Mouse (Mus musculus): ENCODE measurements around the gene Rac1. TPM values are rescaled to one million over a fixed set of nuclear protein-coding genes. Genes with fewer than 3 reads are reported as not detected.
"Not testable (repeated sequence)": the region's sequence is repeated elsewhere in the genome, so short reads cannot be mapped to it uniquely, and the experiment has no call there.

The Rac1 gene
- polyA plus RNA-seq, 1 experiment from 2014 or later: 431 TPM

- 0% methylated on average over 14 of the region's 28 CpGs for WGBS
- H3K9me3 ChIP-seq; DNase-seq (ENCODE audit: low spot score); H3K36me3 ChIP-seq; H3K27me3 ChIP-seq (ENCODE audit: insufficient read depth, poor library complexity, severe bottlenecking): not testable (repeated sequence)
- peak overlapping the region; percentile 79 for H3K4me3 ChIP-seq
- peaks cover 17% of the 10 kb centered on the region for H3K4me1 ChIP-seq
- peak overlapping the region; percentile 86 for H3K27ac ChIP-seq
These were observed 21.1 kb upstream of the Rac1 start for GRCm38 (mm10) chr5:143548922-143549321.

GRCm38 (mm10) chr5:143548401-143548846 lies 20.6 kb upstream of the Rac1 start:
- peak; percentile 99 for DNase-seq (ENCODE audit: low spot score)
- peak overlapping the region; percentile 86 for H3K27ac ChIP-seq
- H3K36me3 ChIP-seq: peaks cover 8% of the 10 kb centered on the region; the same call in 1 of the 2 replicates
- H3K4me1 ChIP-seq: peaks cover 17% of the 10 kb centered on the region
- no peaks in the 10 kb centered on the region for H3K9me3 ChIP-seq
- H3K27me3 ChIP-seq (ENCODE audit: insufficient read depth, poor library complexity, severe bottlenecking): no peaks in the 10 kb centered on the region
- peak overlapping the region; percentile 79 for H3K4me3 ChIP-seq
- under 1% methylated on average over 37 of the region's 37 CpGs for WGBS

GRCm38 (mm10) chr5:143547866-143548265 lies 20.0 kb upstream of the Rac1 start:
- Histone ChIP-seq H3K36me3 (peaks cover 8% of the 10 kb centered on the region; the same call in 1 of the 2 replicates), H3K27ac (peak overlapping the region; percentile 86), H3K27me3 (ENCODE audit: insufficient read depth, poor library complexity, severe bottlenecking) (no peaks in the 10 kb centered on the region), H3K4me1 (peaks cover 17% of the 10 kb centered on the region), H3K4me3 (no peak overlapping the region), H3K9me3 (no peaks in the 10 kb centered on the region)
- 48% methylated on average over 10 of the region's 10 CpGs for WGBS
- DNase-seq (ENCODE audit: low spot score): no peak

GRCm38 (mm10) chr5:143547384-143547783 lies 19.5 kb upstream of the Rac1 start:
- Histone ChIP-seq H3K4me1 (peaks cover 17% of the 10 kb centered on the region), H3K4me3 (no peak overlapping the region), H3K27me3 (ENCODE audit: insufficient read depth, poor library complexity, severe bottlenecking) (no peaks in the 10 kb centered on the region), H3K36me3 (peaks cover 8% of the 10 kb centered on the region; the same call in 1 of the 2 replicates), H3K9me3 (no peaks in the 10 kb centered on the region), H3K27ac (no peak overlapping the region)
- 7% methylated on average over 11 of the region's 11 CpGs for WGBS
- DNase-seq (ENCODE audit: low spot score): peak; percentile 85

- 64% methylated on average over 8 of the region's 8 CpGs for WGBS
- 0 out of 2 replicates have a peak, but pooled peaks cover 3% of the 10 kb centered on the region for H3K27me3 ChIP-seq (ENCODE audit: insufficient read depth, poor library complexity, severe bottlenecking)
- DNase-seq (ENCODE audit: low spot score): no peak
These were observed 11.3 kb upstream of the Rac1 start for GRCm38 (mm10) chr5:143539111-143539510.

GRCm38 (mm10) chr5:143537022-143537421 lies 9.2 kb upstream of the Rac1 start:
- H3K36me3 ChIP-seq: no peaks in the 10 kb centered on the region
- no peak overlapping the region for H3K27ac ChIP-seq
- H3K4me1 ChIP-seq: no peaks in the 10 kb centered on the region
- H3K9me3 ChIP-seq: no peaks in the 10 kb centered on the region
- WGBS: 36% methylated on average over 2 of the region's 2 CpGs
- H3K4me3 ChIP-seq: no peak overlapping the region
- H3K27me3 ChIP-seq (ENCODE audit: insufficient read depth, poor library complexity, severe bottlenecking): peaks cover 3% of the 10 kb centered on the region; the same call in 1 of the 2 replicates
- DNase-seq (ENCODE audit: low spot score): no peak

More at GRCm38 (mm10) chr5:143539111-143539510, 11.3 kb upstream of the Rac1 start:
- H3K36me3 ChIP-seq: no peaks in the 10 kb centered on the region
- H3K4me1 ChIP-seq: no peaks in the 10 kb centered on the region
- no peaks in the 10 kb centered on the region for H3K9me3 ChIP-seq
- no peak overlapping the region for H3K27ac ChIP-seq
- H3K4me3 ChIP-seq: no peak overlapping the region

GRCm38 (mm10) chr5:143534922-143535321 lies 7.1 kb upstream of the Rac1 start:
- Histone ChIP-seq H3K9me3 (no peaks in the 10 kb centered on the region), H3K36me3 (no peaks in the 10 kb centered on the region), H3K4me3 (no peak overlapping the region), H3K4me1 (no peaks in the 10 kb centered on the region), H3K27ac (no peak overlapping the region), H3K27me3 (ENCODE audit: insufficient read depth, poor library complexity, severe bottlenecking) (peaks cover 3% of the 10 kb centered on the region; the same call in 1 of the 2 replicates)
- DNase-seq (ENCODE audit: low spot score): no peak
- WGBS: 84% methylated on average over 4 of the region's 4 CpGs

GRCm38 (mm10) chr5:143530715-143531114 lies 2.9 kb upstream of the Rac1 start:
- Histone ChIP-seq H3K4me3 (no peak overlapping the region), H3K36me3 (no peaks in the 10 kb centered on the region), H3K27me3 (ENCODE audit: insufficient read depth, poor library complexity, severe bottlenecking) (no peaks in the 10 kb centered on the region; the same call in 1 of the 2 replicates), H3K4me1 (peaks cover 15% of the 10 kb centered on the region), H3K27ac (no peak overlapping the region), H3K9me3 (no peaks in the 10 kb centered on the region)
- WGBS: 63% methylated on average over 7 of the region's 7 CpGs
- DNase-seq (ENCODE audit: low spot score): no peak

GRCm38 (mm10) chr5:143528308-143528683 lies 460 bp upstream of the Rac1 start:
- H3K9me3 ChIP-seq: no peaks in the 10 kb centered on the region
- H3K27me3 ChIP-seq (ENCODE audit: insufficient read depth, poor library complexity, severe bottlenecking): no peaks in the 10 kb centered on the region; the same call in 1 of the 2 replicates
- 10% methylated on average over 7 of the region's 7 CpGs for WGBS
- peak overlapping the region; percentile 100 for H3K27ac ChIP-seq
- peaks cover 33% of the 10 kb centered on the region for H3K4me1 ChIP-seq
- H3K4me3 ChIP-seq: peak overlapping the region; percentile 99
- H3K36me3 ChIP-seq: peaks cover 7% of the 10 kb centered on the region; the same call in 1 of the 2 replicates
- DNase-seq (ENCODE audit: low spot score): no peak

- peaks cover 33% of the 10 kb centered on the region for H3K4me1 ChIP-seq
- no peak for DNase-seq (ENCODE audit: low spot score)
- no peaks in the 10 kb centered on the region for H3K9me3 ChIP-seq
- H3K4me3 ChIP-seq: peak overlapping the region; percentile 99
- WGBS: 8% methylated on average over 28 of the region's 28 CpGs
- H3K36me3 ChIP-seq: peaks cover 7% of the 10 kb centered on the region; the same call in 1 of the 2 replicates
- no peaks in the 10 kb centered on the region for H3K27me3 ChIP-seq (ENCODE audit: insufficient read depth, poor library complexity, severe bottlenecking)
- peak overlapping the region; percentile 100 for H3K27ac ChIP-seq
These were observed 1.0 kb downstream of the Rac1 start for GRCm38 (mm10) chr5:143526698-143527331.

- H3K36me3 ChIP-seq: peaks cover 7% of the 10 kb centered on the region; the same call in 1 of the 2 replicates
- peak overlapping the region; percentile 100 for H3K27ac ChIP-seq
- H3K9me3 ChIP-seq: no peaks in the 10 kb centered on the region
- peak overlapping the region; percentile 99 for H3K4me3 ChIP-seq
- no peak for DNase-seq (ENCODE audit: low spot score)
- H3K27me3 ChIP-seq (ENCODE audit: insufficient read depth, poor library complexity, severe bottlenecking): no peaks in the 10 kb centered on the region
- WGBS: 65% methylated on average over 7 of the region's 7 CpGs
- H3K4me1 ChIP-seq: peaks cover 39% of the 10 kb centered on the region
These were observed 2.2 kb downstream of the Rac1 start for GRCm38 (mm10) chr5:143525454-143526225.

- Histone ChIP-seq H3K4me3 (no peak overlapping the region), H3K27ac (no peak overlapping the region), H3K9me3 (no peaks in the 10 kb centered on the region), H3K27me3 (ENCODE audit: insufficient read depth, poor library complexity, severe bottlenecking) (no peaks in the 10 kb centered on the region), H3K36me3 (peaks cover 7% of the 10 kb centered on the region; the same call in 1 of the 2 replicates), H3K4me1 (peaks cover 59% of the 10 kb centered on the region)
- DNase-seq (ENCODE audit: low spot score): no peak
- WGBS: 84% methylated on average over 3 of the region's 3 CpGs
These were observed 5.0 kb downstream of the Rac1 start for GRCm38 (mm10) chr5:143522882-143523281.

- DNase-seq (ENCODE audit: low spot score): no peak
- H3K36me3 ChIP-seq: peaks cover 22% of the 10 kb centered on the region
- H3K4me3 ChIP-seq: no peak overlapping the region
- H3K4me1 ChIP-seq: peaks cover 51% of the 10 kb centered on the region
- no peaks in the 10 kb centered on the region for H3K27me3 ChIP-seq (ENCODE audit: insufficient read depth, poor library complexity, severe bottlenecking)
- H3K27ac ChIP-seq: no peak overlapping the region
- H3K9me3 ChIP-seq: no peaks in the 10 kb centered on the region
- 67% methylated on average over 2 of the region's 2 CpGs for whole genome bisulfite sequencing
These were observed 7.4 kb downstream of the Rac1 start for GRCm38 (mm10) chr5:143520415-143520814.
